Mouse (Mus musculus) liver, postnatal 0 days (tissue): Measurements from ENCODE around the gene Tshb. TPM values are rescaled to one million over a fixed set of nuclear protein-coding genes. Genes with fewer than 3 reads are reported as not detected.
A peak's percentile ranks its signal among the peaks of the same experiment; 100 is the strongest.

ENCODE experiments used
- ATAC-seq: fragments of 200-750 bp; cut with Nextera tagmentation; 2 replicates; pipeline ENCODE4 v1.8.0; 2017; ENCODE audit warnings: mild to moderate bottlenecking, moderate library complexity
- DNase-seq: peaks from one replicate; pipeline ENCODE4 v3.0.0-alpha.2; 2016
- H3K27ac ChIP-seq: fragments of 300-500 bp; sonication (generic); 2 replicates; pipeline ENCODE4 v1.5.1; 2014; ENCODE audit warnings: antibody characterized with exemption, moderate library complexity, mild to moderate bottlenecking, low read depth
- H3K27me3 ChIP-seq: fragments of 300-500 bp; sonication (generic); 2 replicates; pipeline ENCODE4 v1.6.1; 2014; ENCODE audit warnings: low read length, control low read depth, mixed read lengths; ENCODE audit not compliant: insufficient read depth
- H3K36me3 ChIP-seq: fragments of 300-500 bp; sonication (generic); replicated peaks from 2 replicates; pipeline ENCODE4 v1.6.1; 2014; ENCODE audit warnings: mild to moderate bottlenecking, control low read depth, low read length, moderate library complexity, mixed read lengths; ENCODE audit not compliant: insufficient read depth
- H3K4me1 ChIP-seq: fragments of 300-500 bp; sonication (generic); 2 replicates; pipeline ENCODE4 v1.6.1; 2014; ENCODE audit warnings: antibody characterized with exemption, mild to moderate bottlenecking, control low read depth; ENCODE audit not compliant: insufficient read depth
- H3K4me2 ChIP-seq: fragments of 300-500 bp; sonication (generic); 2 replicates; pipeline ENCODE4 v1.6.1; 2014; ENCODE audit warnings: low read depth, mild to moderate bottlenecking, low read length, moderate library complexity, mixed read lengths
- H3K4me3 ChIP-seq: fragments of 300-500 bp; sonication (generic); 2 replicates; pipeline ENCODE4 v1.5.1; 2014; ENCODE audit warnings: low read depth, low read length
- H3K9ac ChIP-seq: fragments of 300-500 bp; sonication (generic); replicated peaks from 2 replicates; pipeline ENCODE4 v1.6.1; 2014; ENCODE audit warnings: mild to moderate bottlenecking, moderate library complexity
- H3K9me3 ChIP-seq: fragments of 300-500 bp; sonication (generic); 2 replicates; pipeline ENCODE4 v1.6.1; 2016; ENCODE audit warnings: mild to moderate bottlenecking, control low read depth, low read length, mixed read lengths
- CTCF ChIP-seq: sonication (generic); IDR thresholded peaks from 2 replicates; pipeline ENCODE4 v1.5.1; 2016; ENCODE audit warnings: antibody characterized with exemption, low read depth
- EP300 ChIP-seq: IDR thresholded peaks from 2 replicates; pipeline ENCODE4 v1.6.1; 2016; ENCODE audit warnings: antibody characterized with exemption, low read depth, mild to moderate bottlenecking
- WGBS: fragments of 180-500 bp; shearing (Covaris S2); extraction: QIAGEN DNeasy Blood & Tissue Kit; methylation state at CpG from one replicate; pipeline ENCODE4 v1.1.7; 2014; ENCODE audit not compliant: insufficient replicate concordance; 5-methylcytosine and 5-hydroxymethylcytosine counted together
- polyA plus RNA-seq: library from polyadenylated mRNA; unstranded; fragments of >200 nt; fragmentation: Nextera tagmentation; extraction: Ambion mirVana; gene quantifications from 2 replicates; pipeline ENCODE4 v1.2.1, GENCODE M21; 2015

The Tshb gene
- polyA plus RNA-seq, result 0.04 TPM in 1 of 2 replicates, not detected in the other

- no peak within 1 kb of the TSS for H3K4me2 ChIP-seq
- H3K27me3 ChIP-seq, result no peaks in the 10 kb centered on the region
- DNase-seq (no peak), ATAC-seq (no peak)
- TF ChIP-seq CTCF (no peak), EP300 (no peak)
- no peaks in the 10 kb centered on the region for H3K9me3 ChIP-seq
- no peak within 1 kb of the TSS for H3K4me3 ChIP-seq
- WGBS, result 60% methylated on average over 2 of the region's 2 CpGs
- H3K36me3 ChIP-seq, result no peaks in the 10 kb centered on the region
- no peaks in the 10 kb centered on the region for H3K4me1 ChIP-seq
- no peak within 1 kb of the TSS for H3K9ac ChIP-seq
- no peak within 1 kb of the TSS for H3K27ac ChIP-seq
Observed at GRCm38 (mm10) chr3:102782618-102783017, at the start of gene Tshb. TSS of gene Tshb (minus strand) at chr3:102782718.

- Histone ChIP-seq H3K9ac (no peak overlapping the region), H3K36me3 (no peaks in the 10 kb centered on the region), H3K27me3 (no peaks in the 10 kb centered on the region), H3K27ac (no peak overlapping the region), H3K4me3 (no peak overlapping the region), H3K4me2 (no peak overlapping the region), H3K4me1 (no peaks in the 10 kb centered on the region), H3K9me3 (no peaks in the 10 kb centered on the region)
- TF ChIP-seq EP300, result 0 out of 2 replicates have a peak, but pooled peaks have one; percentile 26
- TF ChIP-seq CTCF, result peak; percentile 84
- WGBS, result 3% methylated on average over 3 of the region's 3 CpGs
- ATAC-seq, result peak; percentile 25; the same call in 1 of the 2 replicates
- peak; percentile 78 for DNase-seq
Observed at GRCm38 (mm10) chr3:102803937-102804336, 21.4 kb upstream of the Tshb start.

- 20% methylated on average over 4 of the region's 4 CpGs for WGBS
- no peak overlapping the region for H3K27ac ChIP-seq
- no peak overlapping the region for H3K4me3 ChIP-seq
- ATAC-seq (no peak), DNase-seq (no peak)
- H3K9me3 ChIP-seq, result no peaks in the 10 kb centered on the region
- no peaks in the 10 kb centered on the region for H3K27me3 ChIP-seq
- H3K36me3 ChIP-seq, result no peaks in the 10 kb centered on the region
- H3K9ac ChIP-seq, result no peak overlapping the region
- H3K4me2 ChIP-seq, result no peak overlapping the region
- no peaks in the 10 kb centered on the region for H3K4me1 ChIP-seq
- no peak for TF ChIP-seq EP300
- TF ChIP-seq CTCF, result peak; percentile 34; the same call in 1 of the 2 replicates
Observed at GRCm38 (mm10) chr3:102787369-102787768, 4.9 kb upstream of the Tshb start.

GRCm38 (mm10) chr3:102773018-102773417 is 9.5 kb downstream of the Tshb start:
- ATAC-seq (no peak), DNase-seq (no peak)
- TF ChIP-seq CTCF, result no peak
- TF ChIP-seq EP300, result no peak
- no peaks in the 10 kb centered on the region for H3K9me3 ChIP-seq
- 73% methylated on average over 4 of the region's 4 CpGs for WGBS
- no peak overlapping the region for H3K9ac ChIP-seq
- H3K4me1 ChIP-seq, result no peaks in the 10 kb centered on the region
- H3K27ac ChIP-seq, result no peak overlapping the region
- H3K36me3 ChIP-seq, result no peaks in the 10 kb centered on the region
- no peaks in the 10 kb centered on the region for H3K27me3 ChIP-seq
- H3K4me3 ChIP-seq, result no peak overlapping the region
- no peak overlapping the region for H3K4me2 ChIP-seq

GRCm38 (mm10) chr3:102764850-102765249 is 17.7 kb downstream of the Tshb start:
- 74% methylated on average over 7 of the region's 7 CpGs for WGBS
- DNase-seq, result no peak
- no peak overlapping the region for H3K27ac ChIP-seq
- no peaks in the 10 kb centered on the region for H3K4me1 ChIP-seq
- no peaks in the 10 kb centered on the region for H3K9me3 ChIP-seq
- H3K9ac ChIP-seq, result no peak overlapping the region
- no peaks in the 10 kb centered on the region for H3K27me3 ChIP-seq
- no peak overlapping the region for H3K4me2 ChIP-seq
- TF ChIP-seq EP300 (no peak), CTCF (no peak)
- H3K36me3 ChIP-seq, result no peaks in the 10 kb centered on the region
- no peak for ATAC-seq
- no peak overlapping the region for H3K4me3 ChIP-seq

- no peak overlapping the region for H3K27ac ChIP-seq
- no peaks in the 10 kb centered on the region for H3K4me1 ChIP-seq
- no peak for DNase-seq
- 47% methylated on average over 10 of the region's 10 CpGs for WGBS
- no peak overlapping the region for H3K9ac ChIP-seq
- no peak for TF ChIP-seq CTCF
- no peak for TF ChIP-seq EP300
- no peaks in the 10 kb centered on the region for H3K9me3 ChIP-seq
- no peak overlapping the region for H3K4me3 ChIP-seq
- no peaks in the 10 kb centered on the region for H3K27me3 ChIP-seq
- H3K4me2 ChIP-seq, result no peak overlapping the region
- no peak for ATAC-seq
- H3K36me3 ChIP-seq, result no peaks in the 10 kb centered on the region
Observed at GRCm38 (mm10) chr3:102763713-102764400, 18.7 kb downstream of the Tshb start.
